ENCODE assay signal across 8 mouse cellular contexts in the genomic region with DNA sequence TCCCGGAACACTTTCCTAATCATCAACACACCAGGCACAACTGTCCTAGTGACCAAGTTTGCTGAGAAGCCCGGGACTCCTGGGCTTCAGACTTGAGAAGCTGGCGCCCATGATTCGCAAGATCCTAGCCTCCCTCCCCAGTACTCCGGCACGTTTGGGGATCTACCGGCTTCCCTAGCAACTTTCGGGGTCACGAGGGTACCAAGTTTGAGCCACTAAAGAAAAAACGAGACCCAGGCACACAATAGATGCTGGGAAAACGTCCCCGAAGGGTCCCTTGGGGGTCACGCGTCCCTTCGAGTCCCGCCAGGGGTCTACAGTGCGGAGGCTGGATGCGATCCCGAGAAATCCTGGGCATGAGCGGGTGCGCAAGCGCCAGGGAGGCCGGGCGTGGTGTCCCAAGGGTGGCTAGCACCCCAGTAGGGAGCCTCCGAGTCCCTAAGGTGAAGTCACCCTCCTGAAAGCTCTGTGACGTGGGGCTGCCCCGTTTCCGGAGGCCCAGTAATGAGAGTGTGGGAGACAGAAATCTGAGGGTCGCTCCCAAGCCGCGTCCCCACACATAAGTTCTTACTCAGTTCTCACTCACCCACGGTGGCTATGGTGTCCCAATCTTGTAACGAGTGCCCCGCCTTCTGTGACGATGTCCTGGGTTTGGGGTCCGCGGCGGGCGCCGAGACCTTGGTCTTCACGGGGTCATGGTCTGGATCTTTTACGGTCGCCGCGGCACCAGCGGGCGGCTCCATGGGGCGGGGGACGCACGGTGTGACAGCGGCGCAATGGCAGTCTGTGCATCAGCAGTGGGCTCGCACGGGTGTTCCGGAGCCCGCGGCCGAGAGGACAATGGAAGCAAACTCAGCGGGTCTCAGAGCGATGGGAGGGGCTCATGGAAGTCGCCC. TPM values are rescaled to one million over a fixed set of nuclear protein-coding genes. Genes with fewer than 3 reads are reported as not detected.
A peak's percentile ranks its signal among the peaks of the same experiment; 100 is the strongest.
DNase-seq lines count a peak whose midpoint lies in the region; ATAC-seq and TF ChIP-seq lines count a peak whose summit lies in the region.

No protein-coding gene starts in this region.

- H3K9me3 ChIP-seq in forebrain, embryonic 10.5 days, result 0 out of 2 replicates have a peak, but pooled peaks cover 4% of the 10 kb centered on the region
- H3K9me3 ChIP-seq in hindbrain, embryonic 13.5 days, result no peaks in the 10 kb centered on the region
- H3K9me3 ChIP-seq in liver, embryonic 12.5 days (replicated peaks), result no peaks in the 10 kb centered on the region
- H3K9me3 ChIP-seq in midbrain, postnatal 0 days (ENCODE audit: low read length), result no peaks in the 10 kb centered on the region

- peak; percentile 83 for ATAC-seq in hindbrain, embryonic 13.5 days (ENCODE audit: low FRiP score)
- ATAC-seq in liver, embryonic 12.5 days, result peak; percentile 67
- ATAC-seq in midbrain, postnatal 0 days (ENCODE audit: low FRiP score), result peak; percentile 74

- peak overlapping the region; percentile 64 for H3K4me2 ChIP-seq in hindbrain, embryonic 13.5 days
- H3K4me2 ChIP-seq in liver, embryonic 12.5 days, result peak overlapping the region; percentile 73
- H3K4me2 ChIP-seq in midbrain, postnatal 0 days (ENCODE audit: low read depth, low read length, poor library complexity, severe bottlenecking), result peak overlapping the region; percentile 52

- peak overlapping the region; percentile 79 for H3K9ac ChIP-seq in hindbrain, embryonic 13.5 days
- peak overlapping the region; percentile 54 for H3K9ac ChIP-seq in liver, embryonic 12.5 days
- peak overlapping the region; percentile 68 for H3K9ac ChIP-seq in midbrain, postnatal 0 days (replicated peaks; ENCODE audit: low read length, poor library complexity, severe bottlenecking)

- peaks cover 10% of the 10 kb centered on the region for H3K4me1 ChIP-seq in forebrain, embryonic 10.5 days
- H3K4me1 ChIP-seq in hindbrain, embryonic 13.5 days (replicated peaks), result peaks cover 25% of the 10 kb centered on the region
- H3K4me1 ChIP-seq in liver, embryonic 12.5 days, result peaks cover 3% of the 10 kb centered on the region; the same call in 1 of the 2 replicates
- H3K4me1 ChIP-seq in midbrain, postnatal 0 days (ENCODE audit: insufficient read depth, low read length), result no peaks in the 10 kb centered on the region

- 18% methylated on average over 61 of the region's 61 CpGs for WGBS in forebrain, embryonic 10.5 days
- WGBS in hindbrain, embryonic 13.5 days, result 18% methylated on average over 60 of the region's 61 CpGs
- 11% methylated on average over 61 of the region's 61 CpGs for WGBS in liver, embryonic 12.5 days (ENCODE audit: insufficient replicate concordance)
- WGBS in midbrain, postnatal 0 days, result 20% methylated on average over 59 of the region's 61 CpGs

- DNase-seq in urinary bladder, adult 2 months (ENCODE audit: low spot score), result peak; percentile 28
- DNase-seq in urinary bladder, postnatal 14 days (ENCODE audit: low spot score), result no peak
- peak; percentile 23 for DNase-seq in adrenal gland, postnatal 25 days
- no peak for DNase-seq in forebrain, embryonic 10.5 days (ENCODE audit: extremely low spot score, low spot score)
- DNase-seq in midbrain, postnatal 0 days (ENCODE audit: low spot score), result peak; percentile 8
- no peak for DNase-seq in c-Kit-positive CD71-positive TER-119-positive erythroid progenitor cells, embryonic 14.5 days (ENCODE audit: low spot score)

- H3K27me3 ChIP-seq in forebrain, embryonic 10.5 days (ENCODE audit: poor library complexity, severe bottlenecking), result no peaks in the 10 kb centered on the region
- no peaks in the 10 kb centered on the region for H3K27me3 ChIP-seq in hindbrain, embryonic 13.5 days
- no peaks in the 10 kb centered on the region for H3K27me3 ChIP-seq in liver, embryonic 12.5 days (replicated peaks)
- no peaks in the 10 kb centered on the region for H3K27me3 ChIP-seq in midbrain, postnatal 0 days (ENCODE audit: insufficient read depth, low read length)

- no peak for TF ChIP-seq CTCF in midbrain, postnatal 0 days (IDR thresholded peaks at IDR 0.05)

- H3K27ac ChIP-seq in forebrain, embryonic 10.5 days, result peak overlapping the region; percentile 84
- peak overlapping the region; percentile 88 for H3K27ac ChIP-seq in hindbrain, embryonic 13.5 days
- H3K27ac ChIP-seq in liver, embryonic 12.5 days, result no peak overlapping the region
- peak overlapping the region; percentile 68 for H3K27ac ChIP-seq in midbrain, postnatal 0 days (ENCODE audit: low read depth, low read length)

- no peaks in the 10 kb centered on the region for H3K36me3 ChIP-seq in forebrain, embryonic 10.5 days (replicated peaks)
- H3K36me3 ChIP-seq in hindbrain, embryonic 13.5 days, result no peaks in the 10 kb centered on the region
- no peaks in the 10 kb centered on the region for H3K36me3 ChIP-seq in liver, embryonic 12.5 days
- H3K36me3 ChIP-seq in midbrain, postnatal 0 days (ENCODE audit: insufficient read depth, low read length), result no peaks in the 10 kb centered on the region

- H3K4me3 ChIP-seq in forebrain, embryonic 10.5 days, result peak overlapping the region; percentile 65
- peak overlapping the region; percentile 64 for H3K4me3 ChIP-seq in hindbrain, embryonic 13.5 days
- H3K4me3 ChIP-seq in liver, embryonic 12.5 days, result peak overlapping the region; percentile 64
- peak overlapping the region; percentile 60 for H3K4me3 ChIP-seq in midbrain, postnatal 0 days (ENCODE audit: low read depth, low read length)

RNA-seq across cellular contexts. Expression of a gene that starts 0.9 kb away (rescaled TPM):
- polyA plus RNA-seq in urinary bladder, adult 2 months (2012; rRNA removed), result 10.7 and 11.1 TPM in 2 replicates
- 12.6 and 15.1 TPM in 2 replicates for total RNA-seq in adrenal gland, postnatal 25 days (2021)
- polyA plus RNA-seq in forebrain, embryonic 10.5 days (2016; fragmentation: Nextera tagmentation; extraction: Ambion mirVana), result 11.1 TPM in 2 replicates
- 29.5 and 30.3 TPM in 2 replicates for polyA plus RNA-seq in hindbrain, embryonic 13.5 days (2015; fragmentation: Nextera tagmentation; extraction: Ambion mirVana)
- polyA plus RNA-seq in liver, embryonic 12.5 days (2016; fragmentation: Nextera tagmentation; extraction: Ambion mirVana), result 3.7 and 4.0 TPM in 2 replicates
- total RNA-seq in midbrain, postnatal 0 days (2014; rRNA removed), result 23.0 and 23.1 TPM in 2 replicates
- polyA plus RNA-seq in midbrain, postnatal 0 days (2015; fragmentation: Nextera tagmentation; extraction: Ambion mirVana), result 14.6 and 16.0 TPM in 2 replicates

RNA-seq across cellular contexts. Expression of a gene that starts 58.2 kb away (rescaled TPM):
- not detected in 2 replicates for polyA plus RNA-seq in urinary bladder, adult 2 months (2012; rRNA removed)
- not detected in 2 replicates for total RNA-seq in adrenal gland, postnatal 25 days (2021)
- not detected in 2 replicates for polyA plus RNA-seq in forebrain, embryonic 10.5 days (2016; fragmentation: Nextera tagmentation; extraction: Ambion mirVana)
- not detected in 2 replicates for polyA plus RNA-seq in hindbrain, embryonic 13.5 days (2015; fragmentation: Nextera tagmentation; extraction: Ambion mirVana)
- not detected in 2 replicates for polyA plus RNA-seq in liver, embryonic 12.5 days (2016; fragmentation: Nextera tagmentation; extraction: Ambion mirVana)
- total RNA-seq in midbrain, postnatal 0 days (2014; rRNA removed), result not detected in 2 replicates
- not detected in 2 replicates for polyA plus RNA-seq in midbrain, postnatal 0 days (2015; fragmentation: Nextera tagmentation; extraction: Ambion mirVana)

Comparison
In these comparisons a context has a peak if more than half of its experiments do, and no peak if none do; other contexts are left out.
1. DNase-seq: peak in urinary bladder, adult 2 months (single experiment), adrenal gland, postnatal 25 days (single experiment) and midbrain, postnatal 0 days (single experiment); none in urinary bladder, postnatal 14 days (single experiment), forebrain, embryonic 10.5 days (single experiment) and c-Kit-positive CD71-positive TER-119-positive erythroid progenitor cells, embryonic 14.5 days (single experiment).
2. Peak in every context shown above with its lines, with median percentiles within 50 percentile points of each other: H3K4me3 ChIP-seq, ATAC-seq, H3K4me2 ChIP-seq and H3K9ac ChIP-seq.